Mouse (Mus musculus): ENCODE results near the gene Gm8122. TPM values are rescaled to one million over a fixed set of nuclear protein-coding genes. Genes with fewer than 3 reads are reported as not detected.
"Not testable (repeated sequence)": the region's sequence is repeated elsewhere in the genome, so short reads cannot be mapped to it uniquely, and the experiment has no call there.

The Gm8122 gene
- not detected in 2 replicates for polyA plus RNA-seq (2015; fragmentation: Nextera tagmentation; extraction: Ambion mirVana)

- not testable (repeated sequence) for H3K4me3 ChIP-seq (ENCODE audit: low read depth, low read length); H3K9me3 ChIP-seq (replicated peaks; ENCODE audit: control insufficient read depth, low read length); H3K4me1 ChIP-seq (ENCODE audit: control insufficient read depth, low read depth, low read length); H3K9ac ChIP-seq (ENCODE audit: low read depth, low read length); H3K27me3 ChIP-seq (ENCODE audit: control insufficient read depth, insufficient read depth, low read depth, low read length); H3K36me3 ChIP-seq (ENCODE audit: control insufficient read depth, insufficient read depth); H3K27ac ChIP-seq (ENCODE audit: low read length); H3K4me2 ChIP-seq (ENCODE audit: low read depth, low read length); ATAC-seq (ENCODE audit: low read depth)
- 70% methylated on average over 3 of the region's 4 CpGs for WGBS (ENCODE audit: insufficient replicate concordance)
Measured at GRCm38 (mm10) chr14:43235204-43235603, at the start of gene Gm8122. Gene Gm8122, minus strand, starts transcription at chr14:43235304.

GRCm38 (mm10) chr14:43278681-43279080, 43.6 kb upstream of the Gm8122 start:
- H3K9me3 ChIP-seq (replicated peaks; ENCODE audit: control insufficient read depth, low read length); H3K9ac ChIP-seq (ENCODE audit: low read depth, low read length); H3K4me1 ChIP-seq (ENCODE audit: control insufficient read depth, low read depth, low read length); ATAC-seq (ENCODE audit: low read depth); H3K36me3 ChIP-seq (ENCODE audit: control insufficient read depth, insufficient read depth); H3K27ac ChIP-seq (ENCODE audit: low read length); H3K27me3 ChIP-seq (ENCODE audit: control insufficient read depth, insufficient read depth, low read depth, low read length); H3K4me2 ChIP-seq (ENCODE audit: low read depth, low read length); H3K4me3 ChIP-seq (ENCODE audit: low read depth, low read length): not testable (repeated sequence)
- WGBS (ENCODE audit: insufficient replicate concordance): 74% methylated on average over 3 of the region's 3 CpGs

DNA sequence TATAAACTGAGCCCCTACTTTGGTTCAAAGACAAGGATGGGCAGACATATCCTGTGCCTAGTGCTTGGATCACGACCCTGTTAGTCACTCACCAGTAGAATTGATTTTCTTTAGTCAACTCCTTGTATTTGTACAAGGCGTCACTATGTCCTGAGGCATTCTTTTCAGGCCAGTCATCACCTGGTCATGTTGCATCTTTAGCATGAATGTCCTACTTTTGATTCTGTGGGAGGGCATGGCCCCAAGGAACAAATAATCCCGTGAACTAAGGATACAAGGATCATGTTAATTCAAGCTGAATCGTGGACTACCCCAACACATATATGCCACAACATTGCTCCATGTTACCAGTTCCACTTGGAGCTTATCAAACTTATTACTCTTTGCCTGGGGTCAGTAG, 43.0 kb upstream of the Gm8122 start:
- H3K4me3 ChIP-seq (ENCODE audit: low read depth, low read length); H3K27ac ChIP-seq (ENCODE audit: low read length); H3K9ac ChIP-seq (ENCODE audit: low read depth, low read length); H3K4me1 ChIP-seq (ENCODE audit: control insufficient read depth, low read depth, low read length); H3K36me3 ChIP-seq (ENCODE audit: control insufficient read depth, insufficient read depth); H3K4me2 ChIP-seq (ENCODE audit: low read depth, low read length); H3K27me3 ChIP-seq (ENCODE audit: control insufficient read depth, insufficient read depth, low read depth, low read length); H3K9me3 ChIP-seq (replicated peaks; ENCODE audit: control insufficient read depth, low read length); ATAC-seq (ENCODE audit: low read depth): not testable (repeated sequence)
- WGBS (ENCODE audit: insufficient replicate concordance): 49% methylated on average over 4 of the region's 4 CpGs

GRCm38 (mm10) chr14:43277468-43277867, 42.4 kb upstream of the Gm8122 start:
- H3K27ac ChIP-seq (ENCODE audit: low read length); H3K4me2 ChIP-seq (ENCODE audit: low read depth, low read length); H3K4me1 ChIP-seq (ENCODE audit: control insufficient read depth, low read depth, low read length); H3K36me3 ChIP-seq (ENCODE audit: control insufficient read depth, insufficient read depth); H3K9ac ChIP-seq (ENCODE audit: low read depth, low read length); H3K27me3 ChIP-seq (ENCODE audit: control insufficient read depth, insufficient read depth, low read depth, low read length); H3K9me3 ChIP-seq (replicated peaks; ENCODE audit: control insufficient read depth, low read length); H3K4me3 ChIP-seq (ENCODE audit: low read depth, low read length); ATAC-seq (ENCODE audit: low read depth): not testable (repeated sequence)
- WGBS (ENCODE audit: insufficient replicate concordance): 34% methylated on average over 2 of the region's 2 CpGs

GRCm38 (mm10) chr14:43275752-43276151, 40.6 kb upstream of the Gm8122 start:
- not testable (repeated sequence) for H3K4me3 ChIP-seq (ENCODE audit: low read depth, low read length); H3K9me3 ChIP-seq (replicated peaks; ENCODE audit: control insufficient read depth, low read length); H3K27ac ChIP-seq (ENCODE audit: low read length); H3K4me2 ChIP-seq (ENCODE audit: low read depth, low read length); H3K36me3 ChIP-seq (ENCODE audit: control insufficient read depth, insufficient read depth); ATAC-seq (ENCODE audit: low read depth); H3K27me3 ChIP-seq (ENCODE audit: control insufficient read depth, insufficient read depth, low read depth, low read length); H3K4me1 ChIP-seq (ENCODE audit: control insufficient read depth, low read depth, low read length); H3K9ac ChIP-seq (ENCODE audit: low read depth, low read length)
- WGBS (ENCODE audit: insufficient replicate concordance): 45% methylated on average over 1 of the region's 1 CpGs

DNA sequence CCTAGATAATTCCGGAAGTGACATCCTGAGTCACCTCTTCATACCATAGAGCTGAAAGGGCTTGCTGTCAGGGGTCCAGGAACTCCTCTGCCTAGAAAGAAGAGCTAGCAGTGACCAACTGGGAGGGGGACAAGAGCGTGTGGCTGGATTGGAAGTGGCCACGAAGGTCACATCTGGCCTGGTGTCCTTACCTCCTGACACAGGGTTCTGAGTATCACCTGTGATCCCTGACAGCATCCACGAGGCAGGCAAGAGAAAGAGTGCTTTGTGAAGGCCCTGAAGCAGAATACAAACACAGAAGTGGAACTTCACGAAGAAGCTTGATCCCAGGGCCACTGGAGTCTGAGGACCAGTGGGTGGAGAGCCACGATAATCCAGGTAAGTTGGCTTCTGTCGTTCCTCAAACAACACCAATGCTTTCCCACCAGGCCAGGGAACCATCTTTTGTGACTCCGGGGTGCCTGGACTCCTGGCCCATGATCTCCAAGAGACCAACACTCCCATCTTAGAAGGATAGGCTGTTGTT, 39.9 kb upstream of the Gm8122 start, which contains the start of gene Gm9732:
Gene Gm9732, plus strand, starts transcription at position 51 of the 526 bp plus-strand sequence.
- H3K4me3 ChIP-seq (ENCODE audit: low read depth, low read length); ATAC-seq (ENCODE audit: low read depth); H3K4me1 ChIP-seq (ENCODE audit: control insufficient read depth, low read depth, low read length); H3K9ac ChIP-seq (ENCODE audit: low read depth, low read length); H3K27me3 ChIP-seq (ENCODE audit: control insufficient read depth, insufficient read depth, low read depth, low read length); H3K9me3 ChIP-seq (replicated peaks; ENCODE audit: control insufficient read depth, low read length); H3K36me3 ChIP-seq (ENCODE audit: control insufficient read depth, insufficient read depth); H3K4me2 ChIP-seq (ENCODE audit: low read depth, low read length); H3K27ac ChIP-seq (ENCODE audit: low read length): not testable (repeated sequence)
- 59% methylated on average over 8 of the region's 8 CpGs for WGBS (ENCODE audit: insufficient replicate concordance)

DNA sequence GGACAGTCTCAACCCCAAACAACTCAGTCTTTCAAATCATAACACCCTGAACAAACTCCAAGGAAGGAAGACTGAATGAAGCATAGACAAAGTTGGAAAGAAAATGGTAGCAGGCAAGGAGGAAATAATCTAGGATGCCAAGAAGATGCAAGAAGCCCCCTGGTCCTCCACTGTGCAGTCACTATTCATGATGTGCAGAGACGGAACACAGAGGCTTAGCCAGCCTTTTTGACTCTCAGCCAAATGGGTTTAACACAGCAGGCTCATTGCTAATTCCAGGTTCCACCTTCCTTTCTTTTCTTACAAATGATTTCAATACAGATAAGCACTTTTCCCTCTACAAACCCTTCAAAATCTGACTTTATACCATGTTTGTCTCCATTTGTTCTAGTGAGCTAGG, 38.1 kb upstream of the Gm8122 start:
- H3K9me3 ChIP-seq (replicated peaks; ENCODE audit: control insufficient read depth, low read length); H3K4me2 ChIP-seq (ENCODE audit: low read depth, low read length); H3K4me3 ChIP-seq (ENCODE audit: low read depth, low read length); ATAC-seq (ENCODE audit: low read depth); H3K9ac ChIP-seq (ENCODE audit: low read depth, low read length); H3K27me3 ChIP-seq (ENCODE audit: control insufficient read depth, insufficient read depth, low read depth, low read length); H3K4me1 ChIP-seq (ENCODE audit: control insufficient read depth, low read depth, low read length); H3K27ac ChIP-seq (ENCODE audit: low read length); H3K36me3 ChIP-seq (ENCODE audit: control insufficient read depth, insufficient read depth): not testable (repeated sequence)
- 59% methylated on average over 1 of the region's 1 CpGs for WGBS (ENCODE audit: insufficient replicate concordance)

DNA sequence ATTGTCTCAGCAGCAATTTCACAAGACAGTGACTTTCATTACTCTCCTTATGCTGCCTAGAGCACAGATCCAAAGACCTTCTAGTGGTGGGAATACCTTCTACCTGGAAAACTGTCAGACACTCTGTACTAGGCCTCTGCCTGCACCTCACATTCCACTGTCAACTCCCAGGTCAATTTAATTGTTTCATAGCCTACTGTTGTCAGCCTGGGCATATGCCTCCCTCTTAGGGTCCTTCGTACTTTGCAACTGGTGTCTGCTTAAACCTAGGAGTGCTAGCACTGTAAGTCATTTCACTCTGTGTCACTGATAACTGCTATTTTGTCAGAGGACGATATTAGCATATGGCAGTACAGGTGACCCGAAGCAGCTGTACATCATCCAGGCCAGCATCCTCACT, 34.1 kb upstream of the Gm8122 start:
- not testable (repeated sequence) for H3K9me3 ChIP-seq (replicated peaks; ENCODE audit: control insufficient read depth, low read length); H3K9ac ChIP-seq (ENCODE audit: low read depth, low read length); H3K4me1 ChIP-seq (ENCODE audit: control insufficient read depth, low read depth, low read length); H3K36me3 ChIP-seq (ENCODE audit: control insufficient read depth, insufficient read depth); H3K27ac ChIP-seq (ENCODE audit: low read length); H3K4me2 ChIP-seq (ENCODE audit: low read depth, low read length); H3K27me3 ChIP-seq (ENCODE audit: control insufficient read depth, insufficient read depth, low read depth, low read length); H3K4me3 ChIP-seq (ENCODE audit: low read depth, low read length); ATAC-seq (ENCODE audit: low read depth)
- 59% methylated on average over 3 of the region's 3 CpGs for WGBS (ENCODE audit: insufficient replicate concordance)

GRCm38 (mm10) chr14:43268521-43269084, 33.5 kb upstream of the Gm8122 start:
- not testable (repeated sequence) for H3K4me2 ChIP-seq (ENCODE audit: low read depth, low read length); H3K27me3 ChIP-seq (ENCODE audit: control insufficient read depth, insufficient read depth, low read depth, low read length); H3K36me3 ChIP-seq (ENCODE audit: control insufficient read depth, insufficient read depth); ATAC-seq (ENCODE audit: low read depth); H3K9ac ChIP-seq (ENCODE audit: low read depth, low read length); H3K4me3 ChIP-seq (ENCODE audit: low read depth, low read length); H3K4me1 ChIP-seq (ENCODE audit: control insufficient read depth, low read depth, low read length); H3K9me3 ChIP-seq (replicated peaks; ENCODE audit: control insufficient read depth, low read length); H3K27ac ChIP-seq (ENCODE audit: low read length)
- 27% methylated on average over 2 of the region's 2 CpGs for WGBS (ENCODE audit: insufficient replicate concordance)
